Mouse (Mus musculus): ENCODE data around the gene Wbp4. TPM values are rescaled to one million over a fixed set of nuclear protein-coding genes. Genes with fewer than 3 reads are reported as not detected.
"Not testable (repeated sequence)": the region's sequence is repeated elsewhere in the genome, so short reads cannot be mapped to it uniquely, and the experiment has no call there.

Gene Wbp4
- polyA plus RNA-seq, 1 experiment from 2014 or later: 31.0 TPM

DNA sequence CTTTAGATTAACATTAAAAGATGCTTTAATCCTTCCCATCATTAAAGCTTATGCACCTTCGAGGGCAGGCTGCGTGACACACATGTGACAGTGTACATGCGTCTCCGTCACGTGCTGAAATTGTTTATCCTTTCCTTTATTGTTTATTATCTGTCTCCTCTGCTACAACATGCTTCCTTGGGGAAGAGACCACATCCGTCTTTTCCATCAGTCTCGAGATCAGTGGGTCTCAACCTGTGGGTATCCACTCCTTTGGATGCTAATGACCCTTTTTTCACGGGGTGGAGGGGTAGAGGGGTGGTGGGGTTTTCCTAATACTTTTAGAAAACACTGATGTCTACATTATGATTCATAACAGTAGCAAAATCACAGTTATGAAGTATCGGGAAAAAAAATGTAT, 36.7 kb downstream of the Wbp4 start:
- Histone ChIP-seq H3K4me2 (replicated peaks; ENCODE audit: low read depth) (no peak overlapping the region), H3K4me1 (replicated peaks; ENCODE audit: control insufficient read depth, insufficient read depth) (no peaks in the 10 kb centered on the region), H3K27ac (replicated peaks) (no peak overlapping the region), H3K36me3 (ENCODE audit: control insufficient read depth, insufficient read depth, low read length) (no peaks in the 10 kb centered on the region), H3K4me3 (ENCODE audit: low read depth, low read length) (no peak overlapping the region), H3K9me3 (ENCODE audit: control insufficient read depth, low read length) (no peaks in the 10 kb centered on the region), H3K27me3 (ENCODE audit: control insufficient read depth, insufficient read depth, low read length) (no peaks in the 10 kb centered on the region), H3K9ac (ENCODE audit: low read length) (no peak overlapping the region)
- ATAC-seq (ENCODE audit: low FRiP score, low TSS enrichment) (no peak), DNase-seq (ENCODE audit: low spot score) (no peak)
- 82% methylated on average over 9 of the region's 9 CpGs for WGBS
- TF ChIP-seq CTCF (IDR thresholded peaks at IDR 0.05; ENCODE audit: low read depth): no peak
- TF ChIP-seq EP300 (optimal IDR thresholded peaks at IDR 0.05): no peak

DNA sequence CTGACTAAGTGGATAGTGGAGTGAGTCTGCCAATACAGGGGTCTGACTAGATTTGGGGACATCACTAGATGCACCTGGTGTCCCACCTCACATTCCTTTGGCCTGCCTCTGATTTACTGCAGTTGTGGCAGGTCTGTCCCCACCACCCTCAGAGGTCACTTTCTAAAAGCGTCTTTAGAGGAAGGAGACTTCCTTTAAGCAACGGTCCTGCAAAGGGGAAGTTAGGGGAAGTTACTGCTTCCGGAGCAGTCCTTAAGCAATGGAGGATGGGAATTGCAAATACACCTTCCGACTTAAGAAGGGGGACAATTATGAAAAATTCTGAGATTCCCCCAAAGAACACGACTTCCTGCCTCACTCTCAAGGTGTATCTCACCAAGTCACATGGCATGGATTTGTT, 39.9 kb downstream of the Wbp4 start:
- Histone ChIP-seq H3K4me2 (replicated peaks; ENCODE audit: low read depth) (no peak overlapping the region), H3K27ac (replicated peaks) (no peak overlapping the region), H3K27me3 (ENCODE audit: control insufficient read depth, insufficient read depth, low read length) (no peaks in the 10 kb centered on the region), H3K4me1 (replicated peaks; ENCODE audit: control insufficient read depth, insufficient read depth) (no peaks in the 10 kb centered on the region), H3K9ac (ENCODE audit: low read length) (no peak overlapping the region), H3K36me3 (ENCODE audit: control insufficient read depth, insufficient read depth, low read length) (no peaks in the 10 kb centered on the region), H3K9me3 (ENCODE audit: control insufficient read depth, low read length) (no peaks in the 10 kb centered on the region), H3K4me3 (ENCODE audit: low read depth, low read length) (no peak overlapping the region)
- DNase-seq (ENCODE audit: low spot score) (no peak), ATAC-seq (ENCODE audit: low FRiP score, low TSS enrichment) (no peak)
- WGBS: 71% methylated on average over 5 of the region's 5 CpGs
- no peak for TF ChIP-seq CTCF (IDR thresholded peaks at IDR 0.05; ENCODE audit: low read depth)

- Histone ChIP-seq H3K9me3 (ENCODE audit: control insufficient read depth, low read length) (no peaks in the 10 kb centered on the region), H3K27ac (replicated peaks) (no peak overlapping the region), H3K4me3 (ENCODE audit: low read depth, low read length) (no peak overlapping the region), H3K36me3 (ENCODE audit: control insufficient read depth, insufficient read depth, low read length) (no peaks in the 10 kb centered on the region), H3K9ac (ENCODE audit: low read length) (no peak overlapping the region), H3K4me1 (replicated peaks; ENCODE audit: control insufficient read depth, insufficient read depth) (no peaks in the 10 kb centered on the region), H3K4me2 (replicated peaks; ENCODE audit: low read depth) (no peak overlapping the region), H3K27me3 (ENCODE audit: control insufficient read depth, insufficient read depth, low read length) (no peaks in the 10 kb centered on the region)
- ATAC-seq (ENCODE audit: low FRiP score, low TSS enrichment): no peak
- 84% methylated on average over 2 of the region's 2 CpGs for WGBS
- TF ChIP-seq EP300 (optimal IDR thresholded peaks at IDR 0.05) (no peak), CTCF (IDR thresholded peaks at IDR 0.05; ENCODE audit: low read depth) (no peak)
- no peak for DNase-seq (ENCODE audit: low spot score)
Observed at GRCm38 (mm10) chr14:79440655-79441054, 40.7 kb downstream of the Wbp4 start.

DNA sequence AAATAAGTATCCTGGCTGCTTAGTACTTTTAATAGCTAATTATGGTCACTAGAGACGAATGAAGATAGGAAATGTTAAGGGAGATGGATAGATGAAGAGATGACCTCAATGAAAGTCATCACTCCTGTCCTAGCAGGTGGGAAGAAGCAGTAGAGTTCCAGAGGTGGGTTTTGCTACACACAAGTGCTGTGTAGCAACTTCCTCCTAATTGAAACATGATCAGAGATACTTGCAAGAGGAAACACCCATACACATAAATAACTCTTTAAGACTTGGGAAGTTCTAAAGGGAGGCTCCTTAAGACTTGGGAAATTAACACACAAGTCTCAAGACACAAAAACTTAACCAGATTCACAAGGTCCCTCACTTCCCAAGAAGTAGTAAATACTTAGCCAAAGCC, 47.3 kb downstream of the Wbp4 start:
- Histone ChIP-seq H3K27ac (replicated peaks) (no peak overlapping the region), H3K9me3 (ENCODE audit: control insufficient read depth, low read length) (no peaks in the 10 kb centered on the region), H3K36me3 (ENCODE audit: control insufficient read depth, insufficient read depth, low read length) (no peaks in the 10 kb centered on the region), H3K4me2 (replicated peaks; ENCODE audit: low read depth) (no peak overlapping the region), H3K9ac (ENCODE audit: low read length) (no peak overlapping the region), H3K4me1 (replicated peaks; ENCODE audit: control insufficient read depth, insufficient read depth) (no peaks in the 10 kb centered on the region), H3K4me3 (ENCODE audit: low read depth, low read length) (no peak overlapping the region), H3K27me3 (ENCODE audit: control insufficient read depth, insufficient read depth, low read length) (no peaks in the 10 kb centered on the region)
- TF ChIP-seq CTCF (IDR thresholded peaks at IDR 0.05; ENCODE audit: low read depth) (no peak), EP300 (optimal IDR thresholded peaks at IDR 0.05) (no peak)
- WGBS: 80% methylated on average over 1 of the region's 1 CpGs
- DNase-seq (ENCODE audit: low spot score) (no peak), ATAC-seq (ENCODE audit: low FRiP score, low TSS enrichment) (no peak)

DNA sequence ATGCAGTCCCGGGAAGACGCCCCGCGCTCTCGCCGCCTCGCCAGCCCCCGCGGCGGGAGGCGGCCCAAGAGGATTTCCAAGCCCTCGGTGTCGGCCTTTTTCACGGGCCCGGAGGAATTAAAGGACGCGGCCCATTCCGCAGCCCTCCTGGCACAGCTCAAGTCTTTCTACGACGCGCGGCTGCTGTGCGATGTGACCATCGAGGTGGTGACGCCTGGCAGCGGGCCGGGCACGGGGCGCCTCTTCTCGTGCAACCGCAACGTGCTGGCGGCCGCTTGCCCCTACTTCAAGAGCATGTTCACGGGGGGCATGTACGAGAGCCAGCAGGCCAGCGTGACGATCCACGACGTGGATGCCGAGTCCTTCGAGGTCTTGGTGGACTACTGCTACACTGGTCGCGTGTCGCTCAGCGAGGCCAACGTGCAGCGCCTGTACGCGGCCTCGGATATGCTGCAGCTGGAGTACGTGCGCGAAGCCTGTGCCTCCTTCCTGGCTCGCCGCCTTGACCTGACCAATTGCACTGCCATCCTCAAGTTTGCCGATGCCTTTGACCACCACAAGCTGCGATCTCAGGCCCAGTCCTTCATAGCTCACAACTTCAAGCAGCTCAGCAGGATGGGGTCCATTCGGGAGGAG, 54.5 kb downstream of the Wbp4 start:
- H3K4me3 ChIP-seq (ENCODE audit: low read depth, low read length): peak overlapping the region; percentile 32
- DNase-seq (ENCODE audit: low spot score); H3K27me3 ChIP-seq (ENCODE audit: control insufficient read depth, insufficient read depth, low read length); H3K9me3 ChIP-seq (ENCODE audit: control insufficient read depth, low read length); H3K36me3 ChIP-seq (ENCODE audit: control insufficient read depth, insufficient read depth, low read length); H3K4me1 ChIP-seq (replicated peaks; ENCODE audit: control insufficient read depth, insufficient read depth): not testable (repeated sequence)
- peak; percentile 43; the same call in 1 of the 2 replicates for ATAC-seq (ENCODE audit: low FRiP score, low TSS enrichment)
- peak overlapping the region; percentile 41 for H3K9ac ChIP-seq (ENCODE audit: low read length)
- peak overlapping the region; percentile 47 for H3K4me2 ChIP-seq (replicated peaks; ENCODE audit: low read depth)
- H3K27ac ChIP-seq (replicated peaks): peak overlapping the region; percentile 78
- WGBS: 100% methylated on average over 2 of the region's 59 CpGs

GRCm38 (mm10) chr14:79425979-79426729, 55.2 kb downstream of the Wbp4 start, which contains the start of gene Kbtbd7:
Gene Kbtbd7, plus strand, starts transcription at chr14:79426511.
- peak; percentile 97 for DNase-seq (ENCODE audit: low spot score)
- no peak for TF ChIP-seq CTCF (IDR thresholded peaks at IDR 0.05; ENCODE audit: low read depth)
- no peak for TF ChIP-seq EP300 (optimal IDR thresholded peaks at IDR 0.05)
- no peaks in the 10 kb centered on the region for H3K36me3 ChIP-seq (ENCODE audit: control insufficient read depth, insufficient read depth, low read length)
- ATAC-seq (ENCODE audit: low FRiP score, low TSS enrichment): peak; percentile 100
- peak within 1 kb of the TSS; percentile 47 for H3K4me2 ChIP-seq (replicated peaks; ENCODE audit: low read depth)
- H3K4me1 ChIP-seq (replicated peaks; ENCODE audit: control insufficient read depth, insufficient read depth): no peaks in the 10 kb centered on the region
- peak within 1 kb of the TSS; percentile 32 for H3K4me3 ChIP-seq (ENCODE audit: low read depth, low read length)
- 1% methylated on average over 44 of the region's 44 CpGs for WGBS
- H3K27ac ChIP-seq (replicated peaks): peak within 1 kb of the TSS; percentile 78
- peak within 1 kb of the TSS; percentile 41 for H3K9ac ChIP-seq (ENCODE audit: low read length)
- no peaks in the 10 kb centered on the region for H3K27me3 ChIP-seq (ENCODE audit: control insufficient read depth, insufficient read depth, low read length)
- H3K9me3 ChIP-seq (ENCODE audit: control insufficient read depth, low read length): no peaks in the 10 kb centered on the region; the same call in 1 of the 2 replicates
